Mouse (Mus musculus) fat pad, adult 2 months (tissue): Measurements from ENCODE around the gene Rbpj.
"Not testable (repeated sequence)": the region's sequence is repeated elsewhere in the genome, so short reads cannot be mapped to it uniquely, and the experiment has no call there.

Experiments used
- DNase-seq: peaks from one replicate; pipeline ENCODE4 v3.0.0-alpha.2; 2011; ENCODE audit warnings: low read depth, low spot score; ENCODE audit errors: extremely low read depth

Gene Rbpj

GRCm38 (mm10) chr5:53662413-53662812 lies 196.5 kb downstream of the Rbpj start:
- no peak for DNase-seq

DNA sequence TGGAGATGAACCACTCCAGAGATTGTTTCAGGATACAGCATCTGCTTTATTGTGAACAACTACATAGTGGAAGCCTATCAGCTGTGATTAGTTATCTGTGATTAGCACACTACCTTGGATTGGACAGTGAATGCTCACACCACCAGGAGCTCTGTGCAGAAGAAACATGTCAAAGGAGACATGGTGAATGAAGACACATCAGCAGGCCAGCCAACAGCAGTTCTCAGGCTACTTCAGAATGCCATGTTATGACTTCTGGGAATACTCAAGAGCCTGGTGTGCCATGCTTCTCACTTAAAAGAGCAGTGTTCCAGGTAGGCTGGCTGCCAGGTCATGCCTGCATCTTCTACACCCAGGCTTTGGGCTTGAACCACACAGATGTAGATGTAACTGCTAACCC lies 197.7 kb downstream of the Rbpj start:
- DNase-seq: no peak

- no peak for DNase-seq
These were observed 202.1 kb downstream of the Rbpj start for GRCm38 (mm10) chr5:53668021-53668420.

GRCm38 (mm10) chr5:53670321-53670938 lies 204.5 kb downstream of the Rbpj start:
- DNase-seq: no peak

GRCm38 (mm10) chr5:53671507-53671906 lies 205.6 kb downstream of the Rbpj start:
- no peak for DNase-seq

DNA sequence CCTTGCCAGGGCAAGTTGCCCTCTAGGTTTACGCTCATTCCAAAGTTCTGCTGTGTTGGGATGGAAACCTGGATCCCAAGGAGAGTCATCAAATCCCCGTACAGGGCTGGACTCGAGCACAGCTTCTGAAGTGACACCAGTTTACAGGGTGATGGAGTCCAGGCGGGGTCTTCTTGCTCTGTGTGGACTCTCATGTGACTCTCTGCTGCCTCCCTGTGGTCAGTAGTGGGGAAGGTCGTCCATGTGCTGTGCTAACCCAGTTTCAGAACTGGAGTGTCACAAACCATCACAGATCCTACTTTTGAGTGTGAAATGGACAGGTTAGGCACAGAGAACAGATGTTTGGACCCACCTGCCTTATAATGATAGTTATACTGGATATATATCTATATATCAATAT lies 206.4 kb downstream of the Rbpj start:
- no peak for DNase-seq

DNA sequence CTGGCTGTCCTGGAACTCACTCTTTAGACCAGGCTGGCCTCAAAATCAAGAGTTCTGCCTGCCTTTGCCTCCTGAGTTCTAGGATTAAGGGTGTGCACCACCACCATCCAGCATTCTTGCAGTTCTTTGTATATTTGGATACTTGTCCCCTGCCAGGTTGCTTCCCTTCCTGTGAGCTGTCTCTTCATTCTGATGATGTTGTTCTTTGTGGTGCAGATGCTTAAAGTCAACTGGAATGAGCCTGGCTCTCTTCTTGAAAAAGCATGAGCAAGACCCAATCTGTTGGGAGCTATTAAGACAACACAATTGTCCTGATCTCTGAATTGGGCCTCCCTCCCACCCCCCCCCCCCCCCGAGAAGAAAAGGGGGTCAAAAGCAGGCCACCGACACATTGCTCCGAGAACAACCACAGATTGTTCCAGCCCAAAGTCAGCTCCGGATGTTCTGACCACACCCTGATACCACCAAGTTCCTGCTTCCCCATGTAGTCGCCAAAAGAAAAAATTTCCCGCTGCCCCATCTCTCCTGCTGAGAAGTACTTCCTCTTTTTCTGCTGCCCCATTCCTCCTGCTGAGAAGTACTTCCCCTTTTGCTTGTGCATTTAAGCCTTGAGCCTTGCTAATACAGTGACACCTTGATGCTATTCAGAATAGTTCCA lies 207.7 kb downstream of the Rbpj start:
- DNase-seq: not testable (repeated sequence)

GRCm38 (mm10) chr5:53676671-53677070 lies 210.7 kb downstream of the Rbpj start:
- no peak for DNase-seq

- no peak for DNase-seq
These were observed 212.2 kb downstream of the Rbpj start for GRCm38 (mm10) chr5:53678036-53678767.

- DNase-seq: no peak
These were observed 213.7 kb downstream of the Rbpj start for GRCm38 (mm10) chr5:53679651-53680050.

- no peak for DNase-seq
These were observed 218.0 kb downstream of the Rbpj start for GRCm38 (mm10) chr5:53683916-53684315.

DNA sequence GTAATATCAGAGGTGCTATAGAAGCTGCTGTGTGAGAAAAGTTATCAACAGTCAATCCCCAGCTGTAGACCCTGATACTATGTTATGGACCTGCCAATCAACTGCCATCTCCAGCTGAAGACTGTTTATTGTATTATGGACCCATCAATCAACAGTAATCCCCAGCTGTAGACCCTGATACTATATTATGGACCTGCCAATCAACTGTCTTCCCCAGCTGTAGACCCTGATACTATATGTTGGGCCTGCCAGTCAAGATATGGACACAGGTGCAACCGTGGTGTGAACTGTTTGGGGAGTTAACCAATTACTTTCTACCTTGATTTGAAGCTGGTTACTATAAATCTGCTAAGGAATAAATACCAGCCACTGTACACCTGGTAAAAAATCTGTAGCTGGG lies 218.5 kb downstream of the Rbpj start:
- no peak for DNase-seq

- DNase-seq: no peak
These were observed 219.7 kb downstream of the Rbpj start for GRCm38 (mm10) chr5:53685623-53686022.

- DNase-seq: no peak
These were observed 220.4 kb downstream of the Rbpj start for GRCm38 (mm10) chr5:53686379-53686778.

GRCm38 (mm10) chr5:53688326-53688725 lies 222.4 kb downstream of the Rbpj start:
- no peak for DNase-seq

DNA sequence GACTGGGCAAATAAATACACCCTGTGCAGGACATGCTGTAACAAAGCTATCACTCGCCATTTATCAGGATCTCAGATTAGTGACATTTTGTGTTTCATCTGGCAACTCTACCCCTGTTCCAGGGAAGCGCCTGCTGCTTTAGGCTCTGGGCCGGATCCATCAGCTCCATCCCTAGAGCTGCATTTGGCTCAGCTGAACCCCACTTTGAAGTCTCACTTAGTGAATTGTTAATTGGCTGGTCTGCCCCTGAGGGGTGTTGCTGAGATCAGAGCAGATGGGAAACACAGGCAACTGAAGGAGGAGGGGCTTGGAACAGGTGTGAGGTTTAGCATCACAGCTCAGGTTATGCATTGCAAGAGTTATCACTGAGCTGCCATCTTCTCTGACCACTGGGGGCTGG lies 225.6 kb downstream of the Rbpj start:
- DNase-seq: no peak

- no peak for DNase-seq
These were observed 226.1 kb downstream of the Rbpj start for GRCm38 (mm10) chr5:53692100-53692499.

DNA sequence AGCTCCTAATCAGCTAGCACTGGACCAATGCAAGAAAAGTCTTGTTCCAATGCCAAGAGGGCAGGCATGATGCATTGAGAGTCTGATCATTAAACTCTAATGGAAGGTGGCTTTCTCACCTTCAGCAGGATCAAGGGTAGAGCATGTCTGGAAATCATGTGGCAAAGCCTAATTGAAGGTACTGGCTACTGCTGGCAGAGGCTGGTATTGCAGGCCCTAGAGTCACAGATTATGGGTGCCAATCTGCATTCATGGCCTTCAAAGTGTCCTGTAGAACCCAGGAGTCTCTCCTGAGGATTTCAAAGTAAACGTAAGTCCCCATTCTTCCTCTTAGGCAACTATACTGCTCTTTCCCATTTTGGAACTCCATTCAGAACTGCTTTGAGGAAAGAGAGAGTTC lies 226.7 kb downstream of the Rbpj start:
- DNase-seq: no peak

DNA sequence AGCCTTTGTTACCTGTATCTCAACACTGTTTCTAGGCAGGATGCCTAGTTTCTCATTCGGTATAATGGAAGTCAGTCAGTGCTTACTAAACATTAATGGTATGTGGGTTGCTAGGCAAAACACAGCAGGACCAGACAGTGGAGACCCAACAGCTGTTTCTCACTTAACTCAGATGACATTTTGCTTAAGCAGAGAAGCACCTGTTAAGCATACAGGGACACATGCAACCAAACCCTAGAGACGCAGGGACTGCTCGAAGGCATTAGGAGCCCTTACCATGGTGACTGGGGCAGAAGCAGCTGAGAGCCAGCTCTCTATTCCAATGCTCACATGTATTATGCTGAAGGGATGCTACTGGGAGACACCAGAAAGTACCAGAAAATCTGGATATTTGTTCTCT lies 230.7 kb downstream of the Rbpj start:
- no peak for DNase-seq

- DNase-seq: no peak
These were observed 231.8 kb downstream of the Rbpj start for GRCm38 (mm10) chr5:53697794-53698193.

- DNase-seq: no peak
These were observed 236.7 kb downstream of the Rbpj start for GRCm38 (mm10) chr5:53702686-53703085.
